Mouse (Mus musculus): Measurements from ENCODE around the gene Ssrp1. TPM values are rescaled to one million over a fixed set of nuclear protein-coding genes. Genes with fewer than 3 reads are reported as not detected.

Gene Ssrp1
- total RNA-seq (2023), result 100 to 1,000 TPM; 156 to 181 TPM

GRCm38 (mm10) chr2:85037047-85038026 lies at the start of gene Ssrp1, which contains the start of gene P2rx3:
Gene Ssrp1 (plus strand): TSS chr2:85037234.
Gene P2rx3 (minus strand): TSS chr2:85037462.

DNA sequence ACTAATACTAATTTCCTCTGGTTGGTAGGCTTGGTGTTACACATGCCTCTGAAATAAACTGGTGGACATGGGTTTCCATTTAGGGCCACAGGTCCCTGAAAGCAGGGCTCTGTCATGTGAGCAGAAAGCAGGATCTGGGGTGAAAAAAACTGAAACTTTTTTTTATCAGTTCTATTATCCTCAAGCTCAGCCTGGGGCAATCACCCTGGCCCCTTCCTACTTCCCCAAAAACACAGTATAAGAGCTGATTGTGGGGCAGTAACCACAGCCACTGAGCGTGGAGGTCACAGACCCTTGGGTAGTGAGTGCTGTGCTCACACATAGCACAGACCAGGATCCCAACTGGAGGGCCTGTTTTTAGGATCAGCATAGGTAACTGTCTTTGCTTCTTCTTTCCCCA lies 49.1 kb upstream of the Ssrp1 start, which contains the start of gene Prg3:
TSS of gene Prg3 (plus strand) at position 286 of the 400 bp plus-strand sequence.

GRCm38 (mm10) chr2:85047596-85048167 lies 10.6 kb downstream of the Ssrp1 start, which contains the start of gene Tnks1bp1:
Gene Tnks1bp1 (plus strand): TSS chr2:85048022.

Other genes with a start within 250 kb of the Ssrp1 start
- gene Ube2l6, start 238.4 kb upstream of the Ssrp1 start, total RNA-seq (2023), result 1 to 10 TPM; 3.6 to 3.9 TPM
- gene Smtnl1, start 214.6 kb upstream of the Ssrp1 start, total RNA-seq (2023), result not detected
- 10 to 100 TPM in 1 of 2 experiments, 1 to 10 TPM in 1; 8.7 to 16.9 TPM for gene Timm10, start 210.2 kb upstream of the Ssrp1 start, total RNA-seq (2023)
- gene Slc43a1, start 198.4 kb upstream of the Ssrp1 start, total RNA-seq (2023), result 1 to 10 TPM; 1.3 to 1.4 TPM
- not detected for gene Rtn4rl2, start 150.5 kb upstream of the Ssrp1 start, total RNA-seq (2023)
- 1 to 10 TPM; 3.2 to 5.3 TPM for gene Slc43a3, start 100.7 kb upstream of the Ssrp1 start, total RNA-seq (2023)
- not detected for gene Prg2, start 56.8 kb upstream of the Ssrp1 start, total RNA-seq (2023)
- gene Prg3, start 49.0 kb upstream of the Ssrp1 start, total RNA-seq (2023), result not detected
- gene P2rx3, start 228 bp downstream of the Ssrp1 start, total RNA-seq (2023), result under 1 TPM in 1 of 2 experiments, not detected in 1; 0.96 TPM
- gene Tnks1bp1, start 10.8 kb downstream of the Ssrp1 start, total RNA-seq (2023), result 10 to 100 TPM; 25.3 to 30.9 TPM
- not detected for gene Aplnr, start 99.0 kb downstream of the Ssrp1 start, total RNA-seq (2023)
- gene Lrrc55, start 160.0 kb downstream of the Ssrp1 start, total RNA-seq (2023), result not detected

Data from T-cell, adult 66 days (primary cell).